Mouse (Mus musculus) heart, postnatal 14 days (tissue): ENCODE results near the gene Plekhd1. TPM values are rescaled to one million over a fixed set of nuclear protein-coding genes. Genes with fewer than 3 reads are reported as not detected.

ENCODE experiments used
- DNase-seq, 2 experiments: peaks; one replicate each; pipeline ENCODE4 v3.0.0; 2021 to 2022
- intact Hi-C: fragments of 180-260 bp; cut with DNase I; formaldehyde crosslinking; loops from one replicate; pipeline ENCODE4 v1.15.1; 2025
- long read RNA-seq, 2 experiments: library from polyadenylated mRNA; stranded (forward); transcript quantifications; one replicate each; pipeline ENCODE4 v2.0.0; 2021
- total RNA-seq, 2 experiments: library from RNA; stranded (reverse); gene quantifications; 2 replicates each; pipeline ENCODE4 v1.2.3; 2021

Plekhd1 gene
- under 1 TPM; 0.24 to 0.48 TPM for total RNA-seq
- long read RNA-seq, experiment 1, result 0 reads
- long read RNA-seq, experiment 2, result 0 reads

- intact Hi-C loops, result no loop called here
- DNase-seq, result peak; percentile 37 to 42
These were observed at the start of gene Plekhd1 for GRCm38 (mm10) chr12:80692269-80692972. Gene Plekhd1 (plus strand): TSS chr12:80692591.

- DNase-seq, result peak; percentile 27 to 57
- intact Hi-C loops, result no loop called here
These were observed 49.4 kb upstream of the Plekhd1 start for GRCm38 (mm10) chr12:80642725-80643692.

GRCm38 (mm10) chr12:80643693-80644505 lies 48.5 kb upstream of the Plekhd1 start, which contains the start of the genes Slc39a9 and Erh:
Gene Slc39a9 (plus strand): TSS chr12:80643883.
Gene Erh (minus strand): TSS chr12:80644341.
- intact Hi-C loops, result no loop called here

GRCm38 (mm10) chr12:80644506-80644868 lies 47.9 kb upstream of the Plekhd1 start:
- DNase-seq, result no peak
- intact Hi-C loops, result no loop called here

More at GRCm38 (mm10) chr12:80643693-80644505, 48.5 kb upstream of the Plekhd1 start, which contains the start of the genes Slc39a9 and Erh:
- peak; percentile 92 to 93 for DNase-seq

- DNase-seq, result no peak
- intact Hi-C loops, result no loop called here
These were observed 46.0 kb upstream of the Plekhd1 start for GRCm38 (mm10) chr12:80646377-80646776.

- DNase-seq, result peak; percentile 31 to 54
- intact Hi-C loops, result no loop called here
These were observed 38.3 kb upstream of the Plekhd1 start for GRCm38 (mm10) chr12:80653951-80654658.

- intact Hi-C loops, result no loop called here
- peak; percentile 6 to 7 for DNase-seq
These were observed 37.7 kb upstream of the Plekhd1 start for GRCm38 (mm10) chr12:80654659-80655025.

GRCm38 (mm10) chr12:80658661-80659060 lies 33.7 kb upstream of the Plekhd1 start:
- DNase-seq, result no peak
- intact Hi-C loops, result no loop called here

- DNase-seq, result no peak
These were observed 30.1 kb upstream of the Plekhd1 start for GRCm38 (mm10) chr12:80662322-80662721.

GRCm38 (mm10) chr12:80663935-80664334 lies 28.5 kb upstream of the Plekhd1 start:
- intact Hi-C loops, result no loop called here
- no peak for DNase-seq

More at GRCm38 (mm10) chr12:80662322-80662721, 30.1 kb upstream of the Plekhd1 start:
- intact Hi-C loops, result no loop called here

GRCm38 (mm10) chr12:80668391-80668790 lies 24.0 kb upstream of the Plekhd1 start:
- DNase-seq, result no peak
- intact Hi-C loops, result loop anchor here (5.0 kb wide), 1 partner anchor 36 kb away; no protein-coding TSS in a partner anchor

GRCm38 (mm10) chr12:80673170-80673569 lies 19.2 kb upstream of the Plekhd1 start:
- intact Hi-C loops, result loop anchor here (5.0 kb wide), 1 partner anchor 176 kb away; no protein-coding TSS in a partner anchor
- peak; percentile 42 to 70 for DNase-seq

- intact Hi-C loops, result loop anchor here (5.0 kb wide), 2 partner anchors 41 to 524 kb away; no protein-coding TSS in a partner anchor
- peak in 1 of 2 experiments; percentile 48 for DNase-seq
These were observed 11.1 kb upstream of the Plekhd1 start for GRCm38 (mm10) chr12:80681340-80681739.

- DNase-seq, result no peak
- intact Hi-C loops, result loop anchor here (5.0 kb wide), 2 partner anchors 39 to 526 kb away; no protein-coding TSS in a partner anchor
These were observed 8.8 kb upstream of the Plekhd1 start for GRCm38 (mm10) chr12:80683554-80683953.

GRCm38 (mm10) chr12:80684316-80684715 lies 8.1 kb upstream of the Plekhd1 start:
- intact Hi-C loops, result loop anchor here (5.0 kb wide), 2 partner anchors 38 to 527 kb away; no protein-coding TSS in a partner anchor

GRCm38 (mm10) chr12:80687788-80688211 lies 4.6 kb upstream of the Plekhd1 start:
- intact Hi-C loops, result no loop called here
- DNase-seq, result peak; percentile 31 to 51

More at GRCm38 (mm10) chr12:80684316-80684715, 8.1 kb upstream of the Plekhd1 start:
- no peak for DNase-seq

GRCm38 (mm10) chr12:80689696-80690095 lies 2.7 kb upstream of the Plekhd1 start:
- intact Hi-C loops, result no loop called here
- DNase-seq, result no peak

GRCm38 (mm10) chr12:80691671-80692091 lies 710 bp upstream of the Plekhd1 start:
- no peak for DNase-seq
- intact Hi-C loops, result no loop called here

GRCm38 (mm10) chr12:80693700-80694099 lies 1.3 kb downstream of the Plekhd1 start:
- intact Hi-C loops, result no loop called here
- DNase-seq, result no peak
